Comparison of ENCODE assay signal across 12 mouse cellular contexts in genomic region chr10:40151852-40152549, GRCm38 (mm10). TPM values are rescaled to one million over a fixed set of nuclear protein-coding genes. Genes with fewer than 3 reads are reported as not detected.
A peak's percentile ranks its signal among the peaks of the same experiment; 100 is the strongest.
DNase-seq lines count a peak whose midpoint lies in the region; ATAC-seq and TF ChIP-seq lines count a peak whose summit lies in the region.
"Had no signal": no experiment of that assay in that cellular context is flagged by ENCODE, and none has a peak within 500 bp of the region (broad histone marks: within the 10 kb centered on the region; RNA-seq: fewer than 3 reads in every experiment).

No protein-coding gene starts in this region.

- peaks cover 13% of the 10 kb centered on the region for H3K4me1 ChIP-seq in forebrain, embryonic 10.5 days
- H3K4me1 ChIP-seq in forebrain, embryonic 15.5 days = no peaks in the 10 kb centered on the region
- peaks cover 3% of the 10 kb centered on the region; the same call in 1 of the 2 replicates for H3K4me1 ChIP-seq in limb, embryonic 11.5 days (ENCODE audit: control insufficient read depth, insufficient read depth, low read length)
- no peaks in the 10 kb centered on the region for H3K4me1 ChIP-seq in stomach, postnatal 0 days (replicated peaks; ENCODE audit: control insufficient read depth, insufficient read depth)

- 74% methylated on average over 8 of the region's 8 CpGs for WGBS in forebrain, embryonic 10.5 days
- WGBS in forebrain, embryonic 15.5 days = 72% methylated on average over 8 of the region's 8 CpGs
- WGBS in limb, embryonic 11.5 days = 41% methylated on average over 8 of the region's 8 CpGs
- 51% methylated on average over 8 of the region's 8 CpGs for WGBS in stomach, postnatal 0 days

- TF ChIP-seq CTCF in stomach, postnatal 0 days (IDR thresholded peaks at IDR 0.05; ENCODE audit: low read depth) = no peak

- H3K9me3 ChIP-seq in forebrain, embryonic 10.5 days = no peaks in the 10 kb centered on the region
- no peaks in the 10 kb centered on the region for H3K9me3 ChIP-seq in forebrain, embryonic 15.5 days
- H3K9me3 ChIP-seq in limb, embryonic 11.5 days (ENCODE audit: control insufficient read depth, low read length) = no peaks in the 10 kb centered on the region
- no peaks in the 10 kb centered on the region for H3K9me3 ChIP-seq in stomach, postnatal 0 days (ENCODE audit: control insufficient read depth, low read length)

- no peak for ATAC-seq in forebrain, embryonic 15.5 days (replicated peaks)
- peak; percentile 78 for ATAC-seq in limb, embryonic 11.5 days (ENCODE audit: insufficient number of reproducible peaks, low FRiP score, low TSS enrichment, low read depth)
- ATAC-seq in stomach, postnatal 0 days (ENCODE audit: low FRiP score, low TSS enrichment) = peak; percentile 47; the same call in 1 of the 2 replicates
- ATAC-seq: forebrain, embryonic 16.5 days; hindbrain, postnatal 0 days had no signal

- no peak overlapping the region for H3K4me2 ChIP-seq in forebrain, embryonic 15.5 days (replicated peaks)
- H3K4me2 ChIP-seq in limb, embryonic 11.5 days (ENCODE audit: low read depth, severe bottlenecking) = no peak overlapping the region
- no peak overlapping the region for H3K4me2 ChIP-seq in stomach, postnatal 0 days (replicated peaks; ENCODE audit: low read depth)

- H3K36me3 ChIP-seq in forebrain, embryonic 10.5 days (replicated peaks) = no peaks in the 10 kb centered on the region
- no peaks in the 10 kb centered on the region for H3K36me3 ChIP-seq in forebrain, embryonic 15.5 days
- no peaks in the 10 kb centered on the region for H3K36me3 ChIP-seq in limb, embryonic 11.5 days (ENCODE audit: control insufficient read depth, insufficient read depth, low read length)
- H3K36me3 ChIP-seq in stomach, postnatal 0 days (ENCODE audit: control insufficient read depth, insufficient read depth, low read length) = no peaks in the 10 kb centered on the region

- H3K9ac ChIP-seq in forebrain, embryonic 15.5 days (replicated peaks) = no peak overlapping the region
- no peak overlapping the region for H3K9ac ChIP-seq in limb, embryonic 11.5 days (ENCODE audit: low read length)
- H3K9ac ChIP-seq in stomach, postnatal 0 days (ENCODE audit: low read length) = no peak overlapping the region

- H3K27me3 ChIP-seq in forebrain, embryonic 10.5 days (ENCODE audit: poor library complexity, severe bottlenecking) = no peaks in the 10 kb centered on the region
- H3K27me3 ChIP-seq in forebrain, embryonic 15.5 days = no peaks in the 10 kb centered on the region
- H3K27me3 ChIP-seq in limb, embryonic 11.5 days (ENCODE audit: control insufficient read depth, insufficient read depth, low read length) = no peaks in the 10 kb centered on the region
- no peaks in the 10 kb centered on the region for H3K27me3 ChIP-seq in stomach, postnatal 0 days (ENCODE audit: control insufficient read depth, insufficient read depth, low read length)

- no peak for TF ChIP-seq EP300 in stomach, postnatal 0 days (optimal IDR thresholded peaks at IDR 0.05)

- no peak overlapping the region for H3K4me3 ChIP-seq in forebrain, embryonic 10.5 days
- no peak overlapping the region for H3K4me3 ChIP-seq in forebrain, embryonic 15.5 days
- no peak overlapping the region for H3K4me3 ChIP-seq in limb, embryonic 11.5 days (ENCODE audit: low read depth, low read length)
- no peak overlapping the region for H3K4me3 ChIP-seq in stomach, postnatal 0 days (ENCODE audit: low read depth, low read length)

- no peak for DNase-seq in forebrain, embryonic 10.5 days (ENCODE audit: extremely low spot score, low spot score)
- peak; percentile 9 for DNase-seq in urinary bladder, postnatal 14 days (ENCODE audit: low spot score)
- no peak for DNase-seq in urinary bladder, postnatal 4 days (ENCODE audit: low spot score in 2 of 2)
- DNase-seq in limb, embryonic 11.5 days (ENCODE audit: low spot score) = peak; percentile 61
- DNase-seq in stomach, postnatal 0 days (ENCODE audit: low spot score) = peak; percentile 18
- no peak for DNase-seq in right cerebral cortex, postnatal 4 days
- no peak for DNase-seq in spleen, postnatal 10 days (ENCODE audit: low spot score in 2 of 2)
- DNase-seq: lung, postnatal 36 days; right cerebral cortex, adult 18-20 months had no signal

- peak overlapping the region; percentile 53 for H3K27ac ChIP-seq in forebrain, embryonic 10.5 days
- H3K27ac ChIP-seq in forebrain, embryonic 15.5 days (replicated peaks) = no peak overlapping the region
- peak overlapping the region; percentile 81 for H3K27ac ChIP-seq in limb, embryonic 11.5 days (replicated peaks; ENCODE audit: low read depth, low read length)
- no peak overlapping the region for H3K27ac ChIP-seq in stomach, postnatal 0 days (replicated peaks)
- H3K27ac ChIP-seq: hindbrain, postnatal 0 days had no signal

RNA-seq across cellular contexts. Expression of gene Slc16a10, which starts 9.9 kb away (rescaled TPM):
- polyA plus RNA-seq in forebrain, embryonic 10.5 days (2016; fragmentation: Nextera tagmentation; extraction: Ambion mirVana) = 5.9 and 6.3 TPM in 2 replicates
- polyA plus RNA-seq in forebrain, embryonic 15.5 days (2015; fragmentation: Nextera tagmentation; extraction: Ambion mirVana) = 3.1 and 3.3 TPM in 2 replicates
- 11.0 and 11.2 TPM in 2 replicates for polyA plus RNA-seq in limb, embryonic 11.5 days (2014; fragmentation: Nextera tagmentation; extraction: Ambion mirVana)
- 2.5 and 2.6 TPM in 2 replicates for polyA plus RNA-seq in stomach, postnatal 0 days (2015; fragmentation: Nextera tagmentation; extraction: Ambion mirVana)

Comparison
In these comparisons a context has a peak if more than half of its experiments do, and no peak if none do; other contexts are left out.
1. DNase-seq: peak in urinary bladder, postnatal 14 days (single experiment), limb, embryonic 11.5 days (single experiment) and stomach, postnatal 0 days (single experiment); none in forebrain, embryonic 10.5 days (single experiment), urinary bladder, postnatal 4 days (0 of 2), right cerebral cortex, postnatal 4 days (single experiment) and spleen, postnatal 10 days (0 of 2).
2. H3K27ac ChIP-seq: peak in forebrain, embryonic 10.5 days (single experiment) and limb, embryonic 11.5 days (single experiment); none in forebrain, embryonic 15.5 days (single experiment) and stomach, postnatal 0 days (single experiment).